Mouse (Mus musculus): ENCODE data around the gene Prdm12.

Prdm12 gene

GRCm38 (mm10) chr2:31639901-31640608, at the start of gene Prdm12:
Gene Prdm12 (plus strand): TSS chr2:31640037.
- no peak for DNase-seq (ENCODE audit: low spot score in 2 of 2)

GRCm38 (mm10) chr2:31591799-31592484, 47.9 kb upstream of the Prdm12 start:
- DNase-seq (ENCODE audit: low spot score in 2 of 2): no peak

- no peak for DNase-seq (ENCODE audit: low spot score in 2 of 2)
These were observed 32.3 kb upstream of the Prdm12 start for GRCm38 (mm10) chr2:31607555-31607954.

GRCm38 (mm10) chr2:31609859-31610261, 30.0 kb upstream of the Prdm12 start:
- DNase-seq (ENCODE audit: low spot score in 2 of 2): no peak

GRCm38 (mm10) chr2:31610922-31611321, 28.9 kb upstream of the Prdm12 start:
- no peak for DNase-seq (ENCODE audit: low spot score in 2 of 2)

- no peak for DNase-seq (ENCODE audit: low spot score in 2 of 2)
These were observed 28.4 kb upstream of the Prdm12 start for GRCm38 (mm10) chr2:31611400-31611799.

- DNase-seq (ENCODE audit: low spot score in 2 of 2): no peak
These were observed 27.2 kb upstream of the Prdm12 start for GRCm38 (mm10) chr2:31612627-31613026.

- DNase-seq (ENCODE audit: low spot score in 2 of 2): no peak
These were observed 26.1 kb upstream of the Prdm12 start for GRCm38 (mm10) chr2:31613781-31614180.

- DNase-seq (ENCODE audit: low spot score in 2 of 2): no peak
These were observed 21.2 kb upstream of the Prdm12 start for GRCm38 (mm10) chr2:31618484-31619161.

GRCm38 (mm10) chr2:31619208-31619607, 20.6 kb upstream of the Prdm12 start:
- DNase-seq (ENCODE audit: low spot score in 2 of 2): no peak

GRCm38 (mm10) chr2:31633531-31633930, 6.3 kb upstream of the Prdm12 start:
- DNase-seq (ENCODE audit: low spot score in 2 of 2): no peak

- DNase-seq (ENCODE audit: low spot score in 2 of 2): no peak
These were observed 4.3 kb upstream of the Prdm12 start for GRCm38 (mm10) chr2:31635281-31636137.

GRCm38 (mm10) chr2:31636138-31636741, 3.6 kb upstream of the Prdm12 start:
- DNase-seq (ENCODE audit: low spot score in 2 of 2): no peak

- DNase-seq (ENCODE audit: low spot score in 2 of 2): no peak
These were observed 3.1 kb upstream of the Prdm12 start for GRCm38 (mm10) chr2:31636742-31637141.

GRCm38 (mm10) chr2:31637311-31637710, 2.5 kb upstream of the Prdm12 start:
- DNase-seq (ENCODE audit: low spot score in 2 of 2): no peak

GRCm38 (mm10) chr2:31637807-31638206, 2.0 kb upstream of the Prdm12 start:
- no peak for DNase-seq (ENCODE audit: low spot score in 2 of 2)

- no peak for DNase-seq (ENCODE audit: low spot score in 2 of 2)
These were observed 1.0 kb upstream of the Prdm12 start for GRCm38 (mm10) chr2:31638581-31639465.

GRCm38 (mm10) chr2:31639466-31639760, 424 bp upstream of the Prdm12 start:
- no peak for DNase-seq (ENCODE audit: low spot score in 2 of 2)

- DNase-seq (ENCODE audit: low spot score in 2 of 2): no peak
These were observed 1.0 kb downstream of the Prdm12 start for GRCm38 (mm10) chr2:31640609-31641507.

- DNase-seq (ENCODE audit: low spot score in 2 of 2): no peak
These were observed 1.6 kb downstream of the Prdm12 start for GRCm38 (mm10) chr2:31641508-31641830.

Data from right cerebral cortex, adult 2 months (tissue).